Mouse (Mus musculus) CH12.LX (cell line): ENCODE results near the gene Tmem104. TPM values are rescaled to one million over a fixed set of nuclear protein-coding genes. Genes with fewer than 3 reads are reported as not detected.

Source experiments
- DNase-seq: peaks from one replicate; pipeline ENCODE4 v3.0.0-alpha.2; 2013; ENCODE audit errors: extremely low read depth
- H3K27ac ChIP-seq: 2 replicates; pipeline ENCODE4 v1.5.1; 2012; ENCODE audit warnings: low read depth, mild to moderate bottlenecking, control low read depth, moderate library complexity; ENCODE audit not compliant: insufficient read depth
- H3K27me3 ChIP-seq: replicated peaks from 2 replicates; pipeline ENCODE3; 2012; ENCODE audit warnings: inconsistent platforms
- H3K36me3 ChIP-seq, 2 experiments: replicated peaks in 1 of 2; 2 replicates each; pipeline versions ENCODE3 to v1.6.1; 2012; ENCODE audit warnings: inconsistent platforms in 1 of 2, low read length in 1 of 2, mild to moderate bottlenecking in 1 of 2, mixed read lengths in 1 of 2, moderate library complexity in 1 of 2; ENCODE audit not compliant: control insufficient read depth in 1 of 2, insufficient read depth in 1 of 2
- H3K4me1 ChIP-seq, 2 experiments: 2 replicates each; pipeline ENCODE4 v1.6.1; 2012; ENCODE audit warnings: inconsistent platforms in 1 of 2, moderate library complexity in 1 of 2; ENCODE audit not compliant: insufficient read depth in 2 of 2, control insufficient read depth in 1 of 2
- H3K4me2 ChIP-seq: 2 replicates; pipeline ENCODE4 v1.6.1; 2012; ENCODE audit warnings: low read depth, mild to moderate bottlenecking, control low read depth; ENCODE audit not compliant: poor library complexity, insufficient read depth, severe bottlenecking
- H3K4me3 ChIP-seq, 3 experiments: fragments of 150-350 bp in 1 of 3; sonication (generic) in 1 of 3; replicated peaks in 1 of 3; 2 replicates each; pipeline versions ENCODE3 to v1.5.1; 2011 to 2012; ENCODE audit warnings: low read depth in 2 of 3, low read length in 2 of 3, mild to moderate bottlenecking in 2 of 3, moderate library complexity in 2 of 3, control low read depth in 1 of 3, improper control_type of control experiment in 1 of 3, inconsistent platforms in 1 of 3, mixed read lengths in 1 of 3; ENCODE audit not compliant: poor library complexity in 1 of 3
- H3K79me2 ChIP-seq: replicated peaks from 2 replicates; pipeline ENCODE4 v1.6.1; 2012; ENCODE audit warnings: mild to moderate bottlenecking, moderate library complexity; ENCODE audit not compliant: control insufficient read depth, poor library complexity, insufficient read depth, severe bottlenecking; ENCODE audit errors: extremely low read depth
- H3K9ac ChIP-seq: 2 replicates; pipeline ENCODE4 v1.6.1; 2012; ENCODE audit warnings: low read depth, mild to moderate bottlenecking, control low read depth, moderate library complexity; ENCODE audit not compliant: insufficient read depth
- H3K9me3 ChIP-seq: replicated peaks from 2 replicates; pipeline ENCODE3; 2012; ENCODE audit warnings: low read length, inconsistent platforms, mixed read lengths
- BHLHE40 ChIP-seq: IDR thresholded peaks from 2 replicates; pipeline ENCODE4 v1.6.1; 2011; ENCODE audit warnings: mild to moderate bottlenecking, low read depth, low read length, improper control_type of control experiment
- CTCF ChIP-seq, 2 experiments: IDR thresholded peaks in 1 of 2; conservative IDR thresholded peaks in 1 of 2; 2 replicates each; pipeline ENCODE4 v1.5.1; 2011 to 2012; ENCODE audit warnings: low read depth in 2 of 2, low read length in 2 of 2, improper control_type of control experiment in 1 of 2, inconsistent platforms in 1 of 2, mild to moderate bottlenecking in 1 of 2, moderate library complexity in 1 of 2
- E2F4 ChIP-seq: IDR thresholded peaks from 2 replicates; pipeline ENCODE4 v1.6.1; 2011; ENCODE audit warnings: low read depth, low read length, improper control_type of control experiment; ENCODE audit not compliant: insufficient replicate concordance
- ELF1 ChIP-seq: IDR thresholded peaks from 2 replicates; pipeline ENCODE4 v1.6.1; 2014; ENCODE audit warnings: low read depth, mild to moderate bottlenecking, inconsistent platforms, low read length, improper control_type of control experiment
- EP300 ChIP-seq: IDR thresholded peaks from 2 replicates; pipeline ENCODE4 v1.6.1; 2011; ENCODE audit warnings: low read length, improper control_type of control experiment
- GABPA ChIP-seq: IDR thresholded peaks from 2 replicates; pipeline ENCODE4 v1.6.1; 2012; ENCODE audit warnings: low read depth, low read length, improper control_type of control experiment, inconsistent platforms; ENCODE audit not compliant: insufficient replicate concordance
- HCFC1 ChIP-seq: IDR thresholded peaks from 2 replicates; pipeline ENCODE4 v1.6.1; 2012; ENCODE audit warnings: low read depth, mild to moderate bottlenecking, inconsistent platforms, low read length, improper control_type of control experiment
- JUN ChIP-seq: IDR thresholded peaks from 2 replicates; pipeline ENCODE4 v1.6.1; 2011; ENCODE audit warnings: low read depth, mild to moderate bottlenecking, low read length, improper control_type of control experiment, moderate library complexity; ENCODE audit not compliant: insufficient read depth
- MAFK ChIP-seq: IDR thresholded peaks from 2 replicates; pipeline ENCODE4 v1.6.1; 2011; ENCODE audit warnings: low read length, improper control_type of control experiment; ENCODE audit not compliant: insufficient replicate concordance
- MAX ChIP-seq: IDR thresholded peaks from 2 replicates; pipeline ENCODE4 v1.6.1; 2011; ENCODE audit warnings: low read length, improper control_type of control experiment
- MXI1 ChIP-seq: IDR thresholded peaks from 2 replicates; pipeline ENCODE4 v1.6.1; 2011; ENCODE audit warnings: mild to moderate bottlenecking, low read depth, low read length, improper control_type of control experiment
- POLR2A ChIP-seq: IDR thresholded peaks from 2 replicates; pipeline ENCODE4 v1.6.1; 2011; ENCODE audit warnings: low read depth, mild to moderate bottlenecking, improper control_type of control experiment, low read length
- POLR2AphosphoS2 ChIP-seq: IDR thresholded peaks from 2 replicates; pipeline ENCODE4 v1.6.1; 2011; ENCODE audit warnings: low read depth, low read length, improper control_type of control experiment
- TBP ChIP-seq: conservative IDR thresholded peaks from 2 replicates; pipeline ENCODE4 v1.6.1; 2011; ENCODE audit warnings: low read depth, low read length, improper control_type of control experiment
- TCF12 ChIP-seq: IDR thresholded peaks from 2 replicates; pipeline ENCODE4 v1.6.1; 2014; ENCODE audit warnings: low read depth, mild to moderate bottlenecking, inconsistent platforms, low read length, improper control_type of control experiment
- UBTF ChIP-seq: IDR thresholded peaks from 2 replicates; pipeline ENCODE4 v1.6.1; 2012; ENCODE audit warnings: low read depth, mild to moderate bottlenecking, inconsistent platforms, low read length, improper control_type of control experiment, moderate library complexity
- USF1 ChIP-seq: IDR thresholded peaks from 2 replicates; pipeline ENCODE4 v1.6.1; 2014; ENCODE audit warnings: low read depth, mild to moderate bottlenecking, inconsistent platforms, low read length, improper control_type of control experiment
- USF2 ChIP-seq: conservative IDR thresholded peaks from 2 replicates; pipeline ENCODE4 v1.6.1; 2011; ENCODE audit warnings: low read depth, low read length, improper control_type of control experiment
- ZNF384 ChIP-seq: IDR thresholded peaks from 2 replicates; pipeline ENCODE4 v1.6.1; 2012; ENCODE audit warnings: low read depth, low read length, improper control_type of control experiment, inconsistent platforms
- dilution Hi-C: fragments of 300-500 bp; cut with MboI; formaldehyde crosslinking; loops from 2 replicates; pipeline ENCODE4 v1.14.3; 2020; ENCODE audit warnings: low sequenced_read_pairs; ENCODE audit not compliant: extremely low pct_unique_long_range_greater_than_20kb, extremely low pct_ligation_motif_present
- in situ Hi-C: fragments of 300-500 bp; cut with MboI; formaldehyde crosslinking; loops from 3 replicates; pipeline ENCODE4 v1.14.3; 2019; ENCODE audit warnings: low sequenced_read_pairs, low pct_ligation_motif_present, low pct_unique_long_range_greater_than_20kb, mixed read lengths
- polyA plus RNA-seq: library from polyadenylated mRNA; unstranded; fragments of >175 nt; gene quantifications from 2 replicates; pipeline ENCODE4 v1.2.1, GENCODE M21; 2012; ENCODE audit warnings: low read depth; ENCODE audit not compliant: insufficient read length
- total RNA-seq, 2 experiments: library from RNA; depleted of rRNA; stranded (reverse); fragments of 300-350 nt in 1 of 2; fragments of >200 nt in 1 of 2; gene quantifications; 2 replicates each; pipeline ENCODE4 v1.2.3; 2012 to 2014

Tmem104 gene
- total and polyA plus RNA-seq, 3 experiments = 3.5 to 16.1 (median 10.8) TPM

GRCm38 (mm10) chr11:115234320-115235044, 47.2 kb downstream of the Tmem104 start:
- no peak for DNase-seq
- H3K27ac ChIP-seq = no peak overlapping the region
- TF ChIP-seq EP300 (no peak), MAFK (no peak), TBP (no peak), MXI1 (no peak), POLR2A (no peak), TCF12 (no peak), MAX (no peak), USF2 (no peak), ZNF384 (no peak), ELF1 (no peak), E2F4 (no peak)
- dilution Hi-C loops = no loop called here
- no peaks in the 10 kb centered on the region for H3K79me2 ChIP-seq
- H3K36me3 ChIP-seq = peaks cover 8 to 53% of the 10 kb centered on the region in 2 experiments
- in situ Hi-C loops = loop anchor here (5.0 kb wide), 2 partner anchors 38 to 72 kb away; partner anchors contain the start of gene Slc9a3r1
- H3K4me1 ChIP-seq = peaks cover 26 to 69% of the 10 kb centered on the region in 2 experiments
- H3K4me2 ChIP-seq = no peak overlapping the region
- H3K4me3 ChIP-seq = no peak overlapping the region
- H3K27me3 ChIP-seq = no peaks in the 10 kb centered on the region
- no peak overlapping the region for H3K9ac ChIP-seq
- H3K9me3 ChIP-seq = no peaks in the 10 kb centered on the region

GRCm38 (mm10) chr11:115236570-115236969, 49.3 kb downstream of the Tmem104 start:
- dilution Hi-C loops = no loop called here
- Histone ChIP-seq H3K9me3 (no peaks in the 10 kb centered on the region), H3K9ac (no peak overlapping the region), H3K36me3 (peaks cover 18 to 66% of the 10 kb centered on the region in 2 experiments), H3K79me2 (no peaks in the 10 kb centered on the region), H3K27ac (no peak overlapping the region), H3K4me1 (peaks cover 17 to 50% of the 10 kb centered on the region in 2 experiments), H3K27me3 (no peaks in the 10 kb centered on the region), H3K4me2 (no peak overlapping the region), H3K4me3 (no peak overlapping the region)
- TF ChIP-seq UBTF (no peak), JUN (no peak), GABPA (no peak), ELF1 (no peak), POLR2AphosphoS2 (no peak), USF1 (no peak), EP300 (no peak), BHLHE40 (no peak), CTCF (conservative IDR thresholded peaks at IDR 0.05 in 1 of 2, IDR thresholded peaks at IDR 0.05 in 1 of 2; ENCODE audit: low read depth in 2 of 2, low read length in 2 of 2) (no peak), USF2 (no peak), HCFC1 (no peak), TCF12 (no peak)
- in situ Hi-C loops = no loop called here
- no peak for DNase-seq
